Mouse (Mus musculus): Measurements from ENCODE around the gene Wwc1. TPM values are rescaled to one million over a fixed set of nuclear protein-coding genes. Genes with fewer than 3 reads are reported as not detected.

The Wwc1 gene
- total RNA-seq, 2 experiments from 2014 or later = 1.3 to 1.5 TPM

DNA sequence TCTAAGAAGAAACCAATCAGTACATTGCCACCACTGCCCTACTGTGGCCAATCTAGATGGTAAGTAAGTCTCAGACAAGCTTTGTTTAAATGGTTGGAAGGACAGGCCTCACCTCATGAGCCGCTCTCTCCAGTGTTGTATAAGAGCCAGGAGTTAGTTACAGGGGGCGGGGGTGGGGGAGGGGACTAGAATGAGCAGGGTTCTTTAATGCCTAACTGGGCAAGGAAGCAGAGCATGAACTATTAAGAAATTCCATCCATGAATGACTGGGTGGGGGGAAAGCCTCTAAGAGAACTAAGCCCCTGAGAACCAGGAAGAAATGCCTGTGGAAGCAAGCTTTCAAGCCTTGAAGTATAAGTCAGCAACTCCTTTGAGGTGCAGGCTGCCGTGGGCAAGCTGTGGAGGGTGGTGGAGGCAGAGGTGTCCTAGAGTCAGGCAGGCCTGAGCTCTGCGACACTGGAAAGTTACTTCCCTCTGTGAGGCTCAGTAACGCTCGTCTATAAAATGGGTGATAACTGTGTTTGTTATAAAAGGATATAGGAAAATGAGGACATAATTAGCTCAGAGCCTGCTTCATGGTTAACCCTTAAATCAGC lies 41.4 kb downstream of the Wwc1 start:
- DNase-seq (ENCODE audit: low spot score) = no peak
- intact Hi-C loops (cut with DNase I) = no loop called here

DNA sequence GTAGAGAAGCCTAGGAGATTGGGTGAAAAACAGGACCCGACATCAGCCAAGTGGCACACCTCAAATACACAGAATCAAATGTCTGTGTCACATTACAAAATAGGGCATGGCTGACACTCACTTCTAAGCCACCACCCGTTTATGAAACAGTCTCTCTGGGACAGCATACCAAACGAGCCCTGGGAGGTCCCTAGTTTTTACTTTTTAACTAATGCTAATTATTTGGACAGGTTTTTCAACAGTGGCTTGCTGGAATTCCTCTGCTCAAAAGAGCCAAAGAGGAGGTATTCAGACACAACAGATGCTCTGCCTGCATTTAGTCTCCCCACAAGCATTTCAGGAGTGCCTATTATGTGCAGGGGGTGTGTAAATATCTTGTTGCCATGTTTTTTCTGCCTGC lies 44.7 kb downstream of the Wwc1 start:
- intact Hi-C loops (cut with DNase I) = no loop called here
- no peak for DNase-seq (ENCODE audit: low spot score)

DNA sequence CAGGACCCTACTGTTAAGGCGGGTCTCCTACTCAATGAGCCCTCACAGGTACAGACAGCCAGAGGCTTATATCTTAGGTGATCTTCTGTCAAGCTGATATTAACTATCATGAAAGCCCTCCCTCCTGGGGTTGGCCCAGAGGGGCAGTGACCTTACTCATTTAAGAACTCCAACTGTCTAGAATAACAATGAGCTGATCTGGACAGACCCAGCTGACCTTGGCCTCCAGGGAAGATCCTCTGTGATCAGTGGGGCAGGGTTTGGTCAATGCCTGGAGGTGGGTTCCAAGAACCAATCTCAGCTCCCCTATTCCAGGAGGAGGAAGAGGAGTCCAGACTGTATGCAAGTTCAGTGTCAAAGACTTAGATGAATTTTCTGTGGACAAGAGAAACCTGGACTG lies 45.2 kb downstream of the Wwc1 start:
- intact Hi-C loops (cut with DNase I) = no loop called here
- no peak for DNase-seq (ENCODE audit: low spot score)

DNA sequence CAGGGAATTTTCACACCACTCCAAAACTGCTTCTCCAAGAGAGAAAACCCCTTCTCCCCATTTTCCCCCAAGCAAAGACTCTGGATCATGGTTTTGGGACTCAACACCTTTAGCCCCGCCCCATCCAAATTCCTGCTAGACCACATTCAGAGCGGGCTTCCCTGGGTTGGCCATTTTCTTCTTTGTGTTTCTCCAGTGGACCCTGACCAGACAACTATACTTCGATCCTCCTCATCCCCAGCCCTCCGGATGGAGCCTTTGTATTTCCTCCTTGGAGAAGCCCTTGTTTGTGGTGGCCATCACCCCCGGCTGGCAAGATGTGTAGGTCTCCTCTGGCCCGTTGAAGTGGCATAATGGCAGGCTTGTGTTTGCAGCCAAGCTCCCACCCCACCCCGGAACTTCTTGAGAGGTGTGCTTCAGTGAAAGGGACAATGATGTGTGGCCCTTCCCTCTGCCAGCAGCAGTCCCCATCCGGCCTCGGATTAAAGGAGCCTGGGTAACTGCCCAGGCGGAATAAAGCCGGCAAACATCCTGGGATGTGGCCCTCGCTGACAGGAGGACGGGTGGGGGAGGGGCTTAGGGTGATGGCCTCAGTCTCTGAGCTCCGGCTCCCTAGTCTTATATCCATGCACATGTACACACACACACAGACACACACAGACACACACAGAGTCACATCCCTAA lies 46.8 kb downstream of the Wwc1 start:
- intact Hi-C loops (cut with DNase I) = no loop called here
- no peak for DNase-seq (ENCODE audit: low spot score)

DNA sequence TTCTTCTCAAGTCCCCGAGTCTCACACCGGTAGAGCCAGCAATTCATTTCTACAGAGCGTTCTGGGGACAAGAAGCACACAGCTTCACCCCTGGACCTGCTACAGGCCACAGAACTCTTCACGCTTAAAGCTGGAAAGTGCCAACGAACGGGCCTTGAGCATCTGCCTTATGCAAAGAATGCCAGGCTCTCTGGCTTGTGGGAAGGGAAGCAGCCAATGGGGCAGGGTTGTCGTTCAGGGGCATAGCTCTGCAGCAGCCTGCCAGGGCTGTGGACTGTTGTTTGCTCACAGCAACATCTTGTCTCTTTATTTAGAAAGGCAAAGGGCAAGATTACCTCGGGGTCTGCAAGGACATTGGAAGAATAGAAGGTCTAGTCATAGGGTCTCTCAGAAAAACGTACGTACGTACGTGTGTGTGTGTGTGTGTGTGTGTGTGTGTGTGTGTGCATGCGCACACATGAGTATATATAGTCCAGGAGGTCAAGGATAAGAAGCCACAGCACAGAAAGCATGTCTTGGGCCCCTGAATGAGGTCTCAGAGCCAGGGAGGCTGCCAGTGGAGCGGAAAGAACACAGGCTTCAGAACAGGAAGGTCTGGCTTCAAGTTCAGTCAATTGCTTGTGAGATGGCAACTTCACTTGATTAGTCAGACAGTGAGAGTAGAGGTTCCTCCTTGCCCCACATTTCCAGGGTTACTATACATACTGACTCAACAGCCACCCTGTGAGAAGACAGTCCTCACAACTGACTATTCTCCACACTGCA lies 48.0 kb downstream of the Wwc1 start:
- DNase-seq (ENCODE audit: low spot score) = no peak
- intact Hi-C loops (cut with DNase I) = no loop called here

DNA sequence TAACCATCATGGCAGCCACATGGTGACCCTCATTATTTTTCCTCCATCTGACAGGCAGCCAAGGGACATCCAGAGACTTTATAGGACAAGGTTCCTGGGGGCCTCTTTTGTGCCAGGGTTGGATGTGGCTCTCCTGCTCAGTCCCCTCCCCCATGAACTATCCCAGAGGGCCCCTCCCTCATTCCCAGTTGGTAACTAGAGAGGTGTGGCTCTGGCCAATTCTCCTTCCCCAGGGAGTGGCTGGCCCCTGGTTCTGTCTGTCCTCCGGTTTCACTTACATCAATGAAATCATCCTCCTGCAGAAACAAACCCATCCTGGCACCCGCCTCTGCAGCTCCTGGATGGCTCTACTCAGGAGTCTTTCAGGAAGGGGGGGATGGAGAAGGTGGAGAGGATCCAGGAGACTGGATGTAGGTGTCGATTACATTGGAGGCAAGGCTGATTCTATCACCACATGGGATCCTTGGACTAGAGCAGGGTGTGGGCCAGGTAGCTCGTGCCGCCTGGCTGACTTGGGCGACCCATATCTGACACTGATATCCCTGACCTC lies 49.7 kb downstream of the Wwc1 start:
- DNase-seq (ENCODE audit: low spot score) = no peak
- intact Hi-C loops (cut with DNase I) = no loop called here

DNA sequence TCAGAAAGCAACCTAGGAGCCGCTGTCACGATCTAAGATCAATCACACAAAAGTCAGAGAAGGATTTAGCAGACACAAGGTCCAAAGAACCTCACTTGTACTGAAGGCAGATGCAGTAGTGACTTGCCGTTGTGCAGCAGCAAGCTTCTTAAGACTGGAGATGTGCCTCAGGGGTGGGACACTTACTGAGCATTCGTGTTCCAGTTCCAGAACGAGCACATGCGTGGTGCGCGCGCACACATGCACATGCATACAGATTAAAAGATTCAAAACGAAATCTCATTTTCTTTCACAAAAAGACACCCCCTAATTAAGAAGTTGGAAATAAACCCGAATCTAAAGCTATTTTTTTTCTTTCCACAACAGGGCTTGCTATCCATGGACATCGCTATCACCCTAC lies 51.9 kb downstream of the Wwc1 start:
- DNase-seq (ENCODE audit: low spot score) = no peak
- intact Hi-C loops (cut with DNase I) = no loop called here

DNA sequence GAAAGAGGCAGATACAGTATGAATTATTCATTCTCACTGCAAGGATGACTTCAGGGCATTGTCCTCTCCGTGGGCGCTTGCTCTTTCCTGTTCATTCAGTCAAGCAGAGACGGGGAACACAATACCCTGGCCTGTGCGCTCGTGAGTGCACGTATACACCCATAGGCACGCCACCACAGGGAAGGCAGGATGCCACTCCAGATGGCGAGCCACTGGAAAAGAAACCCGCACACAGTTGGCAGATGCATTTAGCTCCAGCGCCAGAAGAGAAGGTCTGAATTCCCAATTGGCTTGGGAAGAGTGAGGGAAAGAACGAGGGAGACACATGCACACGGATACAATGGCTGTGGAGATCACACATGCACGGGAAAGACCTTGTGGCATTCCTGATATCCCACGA lies 53.0 kb downstream of the Wwc1 start:
- DNase-seq (ENCODE audit: low spot score) = no peak
- intact Hi-C loops (cut with DNase I) = no loop called here

DNA sequence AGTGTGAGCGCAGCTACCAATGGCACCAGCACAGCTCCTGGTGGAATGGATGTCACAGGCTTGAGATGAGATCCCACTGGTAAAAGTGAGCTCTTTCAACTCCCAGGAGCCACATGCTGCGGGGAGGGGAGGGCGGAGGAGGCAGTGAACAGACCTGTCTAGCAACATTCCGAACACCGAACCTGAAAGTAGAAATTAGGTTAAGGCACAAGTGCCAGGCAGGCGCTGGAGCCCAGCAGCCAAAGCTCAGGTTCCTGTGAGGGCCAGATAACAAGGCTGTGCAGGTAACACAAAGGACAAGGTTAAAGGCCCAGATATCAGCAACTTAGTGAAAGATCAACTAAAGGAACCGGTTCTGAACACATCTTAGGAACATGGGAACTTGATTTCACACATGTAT lies 54.7 kb downstream of the Wwc1 start:
- no peak for DNase-seq (ENCODE audit: low spot score)
- intact Hi-C loops (cut with DNase I) = no loop called here

DNA sequence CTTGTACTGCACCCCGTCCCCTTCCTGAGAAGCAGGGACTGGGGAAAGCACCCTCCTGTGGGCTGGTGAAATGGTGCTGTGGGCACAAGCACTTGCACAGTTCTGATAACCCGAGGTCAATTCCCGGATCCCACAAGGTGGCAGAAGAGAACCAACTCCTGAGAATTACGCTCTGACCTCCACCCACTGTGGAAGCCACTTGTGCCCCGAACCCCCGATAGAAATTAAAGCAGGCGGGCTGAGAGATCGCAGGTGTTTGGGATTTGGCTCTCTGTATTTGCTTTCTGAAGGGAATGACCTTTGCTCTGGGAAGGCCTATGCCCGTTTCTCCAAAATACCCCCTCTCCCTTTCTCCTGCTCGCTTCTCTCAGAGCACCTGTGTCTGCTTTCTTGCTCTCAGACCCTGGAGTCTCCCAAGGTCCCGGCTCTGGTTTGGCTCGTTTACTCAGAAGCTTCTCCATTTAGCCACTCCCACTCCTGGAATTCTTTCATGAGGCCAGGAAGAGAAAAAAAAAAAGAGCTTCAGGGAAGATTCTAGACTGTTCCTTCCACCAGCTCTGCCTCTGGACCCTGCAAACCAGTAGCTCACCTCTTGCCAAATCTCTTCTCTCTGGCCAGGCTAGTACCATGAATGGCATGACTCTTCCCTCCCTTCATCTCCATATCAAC lies 58.0 kb downstream of the Wwc1 start:
- intact Hi-C loops (cut with DNase I) = loop anchor here (5.0 kb wide), 1 partner anchor 80 kb away; no protein-coding TSS in a partner anchor
- no peak for DNase-seq (ENCODE audit: low spot score)

DNA sequence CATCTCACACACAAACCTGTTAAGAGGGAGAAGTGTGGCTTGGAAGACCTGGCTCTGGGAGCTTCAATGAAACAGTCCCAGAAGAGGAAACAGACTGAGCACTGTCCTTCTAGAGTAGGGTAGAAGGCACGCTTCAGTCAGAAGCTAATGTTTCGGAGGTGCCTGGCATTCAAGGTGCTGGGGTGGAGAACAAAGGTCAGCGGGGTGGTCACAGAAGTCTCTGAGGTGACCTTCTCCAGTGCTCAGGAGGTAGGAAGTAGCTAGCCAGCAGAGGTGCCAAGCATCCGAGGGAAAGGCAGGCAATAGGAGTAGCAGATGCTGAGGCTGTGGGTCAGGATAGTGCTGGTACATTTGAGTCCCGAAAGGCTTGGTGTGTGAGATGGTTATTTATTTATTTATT lies 59.6 kb downstream of the Wwc1 start:
- intact Hi-C loops (cut with DNase I) = loop anchor here (5.0 kb wide), 1 partner anchor 82 kb away; no protein-coding TSS in a partner anchor
- DNase-seq (ENCODE audit: low spot score) = no peak

DNA sequence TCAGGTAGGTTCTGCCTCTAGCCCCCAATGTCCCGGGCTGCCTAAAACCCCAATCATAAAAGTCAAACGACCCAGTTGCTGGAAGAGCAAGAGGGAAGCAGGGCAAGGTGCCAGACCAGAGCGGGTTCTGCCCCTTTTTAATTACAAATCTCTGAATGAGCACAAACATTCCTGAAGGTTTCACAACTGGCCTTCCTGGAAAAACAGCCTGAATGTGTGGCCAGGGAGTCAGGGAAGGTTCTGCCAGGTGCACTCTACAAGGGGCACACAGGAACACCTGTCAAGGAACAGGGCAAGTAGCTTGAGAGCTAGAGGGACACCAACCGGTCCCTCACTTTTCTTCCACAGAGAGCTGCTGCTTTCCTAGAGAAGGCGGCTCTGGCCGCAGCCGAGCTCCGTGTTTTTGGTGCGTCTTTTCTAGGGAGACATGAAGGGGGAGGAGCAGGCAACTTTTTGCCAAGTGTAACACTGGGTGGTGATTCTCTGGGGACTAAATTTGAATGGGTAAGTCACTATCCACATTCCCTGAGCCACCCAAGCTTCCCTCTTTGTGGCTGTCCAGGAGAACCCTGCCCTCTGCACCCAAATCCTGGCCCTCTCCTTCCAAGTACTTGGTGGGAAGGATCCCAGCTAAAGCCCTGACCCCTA lies 60.3 kb downstream of the Wwc1 start:
- no peak for DNase-seq (ENCODE audit: low spot score)
- intact Hi-C loops (cut with DNase I) = loop anchor here (5.0 kb wide), 1 partner anchor 82 kb away; no protein-coding TSS in a partner anchor

DNA sequence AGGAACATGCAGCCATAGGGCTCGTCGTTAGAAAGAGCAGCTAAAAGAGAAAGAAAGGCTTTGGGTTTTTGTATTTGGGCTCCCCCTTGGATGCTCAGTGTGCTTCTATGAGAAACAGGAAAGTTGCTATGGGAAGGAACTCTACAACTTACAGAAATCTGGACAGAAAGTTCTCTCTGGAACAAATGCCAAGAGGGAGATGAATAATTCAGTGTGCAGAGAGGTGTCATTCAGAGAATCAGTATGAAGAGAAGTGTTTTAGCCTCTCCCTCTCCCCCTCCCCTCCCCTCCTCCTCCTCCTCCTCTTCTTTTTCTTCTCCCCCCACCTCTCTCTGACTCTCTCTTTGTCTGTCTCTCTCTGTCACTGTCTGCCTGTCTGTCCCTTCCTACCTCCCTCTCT lies 60.9 kb downstream of the Wwc1 start:
- no peak for DNase-seq (ENCODE audit: low spot score)
- intact Hi-C loops (cut with DNase I) = no loop called here

DNA sequence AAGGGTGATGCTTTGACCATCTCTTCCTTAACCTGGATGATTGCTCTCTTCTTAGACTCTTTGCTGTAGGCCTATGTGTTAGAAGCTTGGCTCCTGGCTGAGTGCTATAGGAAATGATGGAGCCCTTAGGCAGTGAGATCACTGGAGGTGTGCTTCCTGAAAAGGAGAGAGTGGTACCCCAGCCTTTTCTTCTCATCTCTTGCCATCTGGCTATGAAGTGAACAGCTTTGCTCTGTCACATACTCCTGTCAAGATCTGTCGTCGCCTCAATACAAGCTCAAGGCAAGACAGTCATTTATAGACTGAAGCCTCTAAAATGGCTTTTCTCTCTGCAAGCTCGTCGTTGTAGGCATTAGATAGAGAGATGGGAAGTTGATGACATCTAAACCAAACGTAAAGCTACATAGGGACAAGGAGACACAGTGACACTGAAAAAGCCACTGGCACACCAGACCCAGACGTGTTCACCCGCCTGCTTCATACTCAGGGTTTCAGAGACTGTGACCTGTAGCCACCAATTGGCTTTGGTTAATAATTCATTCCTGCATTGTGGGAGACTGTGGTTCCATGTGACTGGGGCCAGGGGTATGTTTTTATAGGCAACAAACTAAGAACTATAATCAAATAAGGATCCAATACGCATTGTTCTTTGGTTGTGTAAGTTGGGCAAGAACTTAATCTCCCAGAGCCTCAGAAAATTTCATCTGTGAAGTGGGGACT lies 63.7 kb downstream of the Wwc1 start:
- DNase-seq (ENCODE audit: low spot score) = no peak
- intact Hi-C loops (cut with DNase I) = no loop called here

DNA sequence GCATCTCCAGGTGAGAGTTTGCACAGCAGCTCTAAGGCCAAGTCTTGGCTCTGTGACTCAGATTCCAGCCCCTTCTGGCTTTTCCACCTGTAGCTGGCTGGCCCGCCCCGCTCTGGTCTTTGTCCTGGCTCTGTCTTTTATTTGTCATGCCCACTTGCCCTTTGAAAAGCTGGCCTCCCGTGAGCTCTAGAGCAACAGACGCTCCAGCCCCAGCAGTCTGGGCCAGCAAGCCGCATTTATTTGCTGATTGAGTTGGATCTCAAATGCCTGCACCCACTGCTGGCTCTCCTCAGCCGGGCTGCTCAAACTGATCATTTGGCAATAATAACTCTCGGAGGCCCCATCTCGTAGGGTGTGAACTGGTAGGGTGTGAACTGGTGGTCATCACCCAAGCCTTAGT lies 64.8 kb downstream of the Wwc1 start:
- intact Hi-C loops (cut with DNase I) = no loop called here

DNA sequence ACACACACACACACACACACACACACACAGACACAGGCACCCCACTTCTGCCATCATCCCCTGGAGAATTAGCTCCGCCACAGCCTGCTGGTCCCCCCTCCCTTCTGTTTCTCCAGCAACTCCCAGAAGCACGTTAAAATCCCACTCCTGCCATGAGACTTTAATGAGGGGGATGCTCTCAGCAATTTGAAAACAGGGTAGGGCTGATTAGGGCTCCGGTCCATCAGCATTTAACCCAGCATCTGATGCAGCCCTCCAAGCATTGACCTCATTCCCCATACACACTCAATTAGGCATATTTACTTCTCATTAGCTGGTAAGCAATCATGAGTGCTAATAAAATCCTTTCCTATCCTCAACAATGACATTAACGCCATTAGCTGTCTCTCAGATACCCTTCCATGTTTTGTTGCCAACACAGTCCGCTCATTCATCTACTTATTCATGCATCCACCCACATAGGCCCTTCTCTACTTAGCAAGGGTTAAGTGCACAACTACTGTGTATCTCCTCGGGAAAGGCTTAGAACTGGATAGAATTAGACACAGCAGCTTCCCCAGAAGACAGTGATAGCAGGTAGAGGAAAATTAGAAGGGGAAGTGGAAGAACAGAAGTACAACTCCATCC lies 66.8 kb downstream of the Wwc1 start:
- intact Hi-C loops (cut with DNase I) = no loop called here
- DNase-seq (ENCODE audit: low spot score) = no peak

More for the DNA sequence above, 64.8 kb downstream of the Wwc1 start:
- DNase-seq (ENCODE audit: low spot score) = no peak

DNA sequence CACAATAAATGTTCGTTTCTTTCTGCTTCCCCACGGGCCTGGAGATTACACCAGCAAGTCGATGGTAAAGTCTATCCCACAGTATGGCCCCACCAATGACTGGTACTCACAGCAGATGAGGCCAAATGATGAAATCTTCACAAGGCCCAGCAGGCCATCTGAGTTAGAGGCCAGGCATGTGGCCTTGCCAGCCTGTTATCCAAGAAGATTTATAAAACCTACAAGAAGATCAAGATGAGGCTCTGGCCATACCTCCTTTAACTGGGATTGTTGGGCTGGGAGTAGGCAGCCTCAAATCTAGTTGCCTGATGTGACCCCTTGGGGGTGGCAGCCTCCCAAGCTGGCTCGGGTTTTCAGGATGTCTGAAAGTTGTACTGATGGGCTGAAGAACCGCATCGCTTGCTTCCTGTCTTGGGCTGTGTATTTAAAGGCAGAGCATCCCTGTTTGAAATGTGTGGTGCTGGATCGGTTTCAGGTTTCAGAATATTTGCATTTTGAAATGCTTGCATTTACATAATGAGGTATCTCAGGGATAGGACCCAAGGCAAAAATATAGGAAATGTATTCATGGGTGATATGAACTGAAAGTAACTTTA lies 75.3 kb downstream of the Wwc1 start:
- intact Hi-C loops (cut with DNase I) = no loop called here
- DNase-seq (ENCODE audit: low spot score) = no peak

DNA sequence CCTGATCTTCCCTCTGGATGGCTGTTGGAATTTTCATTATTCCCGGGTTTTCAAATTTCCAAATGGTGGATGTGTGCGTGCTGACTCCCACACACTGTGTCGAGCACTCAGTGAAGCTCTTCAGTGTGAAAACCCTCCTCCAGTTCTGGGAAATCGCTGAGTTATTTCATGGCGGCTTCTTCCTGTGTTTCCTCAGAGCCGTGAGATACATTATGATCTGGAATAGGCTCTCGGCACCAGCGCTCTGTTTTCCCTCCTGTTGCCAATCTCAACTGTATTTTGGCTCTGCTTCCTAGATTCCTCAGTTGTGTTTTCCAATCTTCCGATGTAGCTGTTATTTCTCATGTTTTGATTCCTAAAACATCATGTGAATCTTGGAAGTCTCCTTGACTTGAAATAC lies 77.2 kb downstream of the Wwc1 start:
- intact Hi-C loops (cut with DNase I) = no loop called here
- DNase-seq (ENCODE audit: low spot score) = no peak
